Mouse (Mus musculus) thymus, postnatal 36 days (tissue): ENCODE measurements at regions not wholly inside any gene's neighbourhood (a gene's known extent, or its start where the extent isn't known, plus 50 kb on each side); places are given as distances from the start of the nearest gene placed in this dataset.
A peak's percentile ranks its signal among the peaks of the same experiment; 100 is the strongest.

Experiments used
- DNase-seq, 2 experiments: peaks; one replicate each; pipeline ENCODE4 v3.0.0; 2022; ENCODE audit warnings: mixed read lengths in 2 of 2

- DNase-seq, result no peak
These were observed 254.9 kb upstream of the Dab2 start for GRCm38 (mm10) chr15:6044511-6045256.

DNA sequence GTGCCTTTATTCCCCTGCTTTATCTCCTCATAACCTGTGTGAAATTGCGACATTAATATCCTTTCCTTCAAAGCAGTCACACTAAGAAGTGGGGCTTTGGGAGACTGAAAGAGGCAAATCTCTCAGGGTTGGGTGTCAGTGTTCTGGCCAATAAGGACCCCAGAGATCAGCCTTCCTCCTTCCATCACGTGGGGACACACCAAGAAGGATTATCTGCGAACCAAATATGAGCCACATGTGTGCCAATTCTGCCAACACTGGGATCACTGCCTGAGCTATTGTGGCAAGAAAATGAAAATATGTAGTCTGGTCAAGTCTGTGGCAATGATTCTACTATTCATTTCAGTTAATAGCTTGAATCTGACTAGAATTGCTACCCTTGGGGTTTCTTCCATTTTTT, 243.9 kb upstream of the Dab2 start:
- no peak for DNase-seq

DNA sequence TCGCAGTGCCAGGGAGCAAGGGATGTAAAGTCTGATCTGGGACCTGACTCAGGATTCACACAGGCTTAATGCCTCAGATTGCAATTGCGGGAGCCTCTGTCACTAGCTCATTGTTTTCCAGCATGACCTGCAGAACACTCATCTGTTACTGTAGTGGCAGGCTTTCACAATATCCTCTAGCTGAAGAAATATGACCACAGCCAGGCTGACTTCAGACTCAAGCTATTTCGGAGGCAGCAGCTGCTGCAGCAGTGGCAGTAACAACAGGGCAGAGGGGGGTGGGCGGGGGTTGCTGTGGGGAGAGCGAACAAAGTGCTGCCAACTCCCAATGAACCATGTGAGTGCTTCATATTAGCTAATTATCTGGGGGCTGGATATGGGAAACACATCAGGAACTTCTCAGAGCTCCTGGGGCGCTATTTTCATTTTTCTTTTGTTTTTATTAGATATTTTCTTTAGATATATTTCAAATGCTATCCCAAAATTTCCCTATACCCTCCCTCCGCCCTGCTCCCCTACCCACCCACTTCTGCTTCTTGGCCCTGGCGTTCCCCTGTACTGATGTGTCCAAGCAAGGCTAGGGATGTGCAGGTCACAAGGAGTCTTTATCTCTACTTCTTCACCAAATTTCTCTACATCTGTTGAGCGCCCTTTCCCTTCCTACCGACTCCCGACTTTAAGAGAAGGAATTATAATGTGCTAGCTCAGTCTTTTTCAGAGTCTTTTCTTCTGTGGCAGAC, 242.5 kb upstream of the Dab2 start:
- no peak for DNase-seq

GRCm38 (mm10) chr15:6059361-6059760, 240.2 kb upstream of the Dab2 start:
- no peak for DNase-seq

DNA sequence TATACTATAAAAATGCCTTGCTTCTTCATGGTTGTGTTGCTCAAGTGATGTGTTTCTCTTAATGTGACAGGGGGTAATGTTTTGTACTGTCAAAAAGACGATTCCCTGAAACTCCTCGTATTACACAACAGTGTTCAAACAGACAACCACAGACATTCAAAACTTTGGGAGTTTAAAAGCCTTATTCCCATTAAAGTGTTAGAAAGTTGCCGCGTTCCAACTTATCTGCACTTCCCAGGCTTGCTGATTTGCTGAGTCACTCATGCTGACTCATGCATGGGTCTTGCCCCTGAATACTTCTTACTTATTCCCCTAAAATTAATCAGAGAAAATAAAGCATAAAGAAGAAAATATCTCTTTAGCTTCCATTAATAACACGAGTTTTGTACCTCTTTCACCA, 239.8 kb upstream of the Dab2 start:
- no peak for DNase-seq

DNA sequence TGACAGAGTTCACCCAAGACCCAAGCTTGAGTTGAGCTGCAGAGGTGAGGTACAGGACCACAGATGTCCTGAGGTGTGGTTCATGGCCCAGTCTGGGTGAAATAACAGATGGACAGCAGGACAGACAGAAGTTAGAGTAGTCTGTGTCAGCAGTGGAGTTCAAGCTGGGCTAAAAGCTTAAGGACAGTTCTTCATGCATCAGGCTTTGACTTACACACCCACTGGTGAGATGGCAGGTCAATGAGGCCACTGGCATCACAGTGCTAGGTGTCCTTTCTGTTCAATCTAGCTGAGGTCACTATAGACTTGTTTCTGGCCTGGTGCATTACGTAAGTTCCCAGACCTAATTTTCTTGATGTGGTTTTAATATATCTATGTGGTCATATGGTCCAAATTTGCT, 238.9 kb upstream of the Dab2 start:
- DNase-seq, result no peak

DNA sequence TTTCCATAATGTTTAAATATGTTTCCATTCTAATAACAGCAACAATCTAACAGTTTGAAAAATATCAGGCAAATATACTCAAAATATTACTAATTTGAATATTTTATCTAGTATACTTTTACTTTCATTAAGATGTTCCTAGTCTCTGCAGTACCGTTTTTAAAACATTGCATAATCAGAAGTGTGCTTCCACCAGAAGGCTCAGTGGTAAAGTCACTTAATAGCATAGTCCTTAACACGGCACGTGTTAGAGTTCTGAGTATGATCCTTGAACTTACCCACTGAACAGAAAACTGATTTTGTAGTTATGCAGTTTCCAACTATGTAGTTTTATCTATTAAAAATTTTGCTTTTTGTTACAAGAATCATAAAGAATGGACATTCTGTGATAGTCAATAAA, 234.5 kb upstream of the Dab2 start:
- DNase-seq, result no peak

DNA sequence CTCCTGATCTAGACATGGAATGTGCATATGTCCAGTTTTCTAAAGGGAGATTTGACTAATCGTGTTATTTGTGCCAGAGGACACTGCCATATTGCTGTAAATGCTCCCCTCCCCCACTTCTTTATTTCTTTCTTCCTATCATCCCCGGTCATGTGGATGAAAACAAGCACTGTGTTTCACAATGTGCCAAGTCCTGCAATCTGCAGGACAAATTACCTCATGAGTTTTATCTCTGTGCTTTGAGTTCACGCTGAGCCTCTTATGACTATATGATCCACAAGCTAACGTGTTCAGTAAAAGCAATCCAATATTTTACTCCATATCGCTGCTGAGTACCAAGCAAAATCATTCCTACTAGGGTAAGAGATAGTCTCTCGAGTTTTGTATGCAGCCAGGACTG, 232.2 kb upstream of the Dab2 start:
- no peak for DNase-seq

DNA sequence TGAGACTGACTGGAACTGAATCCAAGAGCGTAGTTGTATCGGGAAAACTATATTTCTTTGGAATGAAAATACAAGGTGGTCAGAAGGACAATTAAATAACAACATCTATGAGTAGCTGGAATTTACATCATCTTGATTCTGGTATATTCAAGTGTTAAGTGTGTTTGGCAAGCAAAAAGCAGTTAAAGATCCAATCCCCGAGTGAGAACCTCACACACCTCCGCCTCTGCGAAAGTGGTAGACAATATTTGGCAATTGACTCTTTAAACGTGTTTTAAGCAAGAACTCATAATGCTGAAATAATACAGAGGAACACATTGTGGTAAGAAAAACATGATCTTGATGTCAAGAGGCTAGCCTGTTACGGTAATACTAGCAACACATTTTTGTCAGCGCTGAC, 231.2 kb upstream of the Dab2 start:
- DNase-seq, result no peak

- no peak for DNase-seq
These were observed 227.7 kb upstream of the Dab2 start for GRCm38 (mm10) chr15:6071873-6072272.

GRCm38 (mm10) chr15:6072920-6073319, 226.7 kb upstream of the Dab2 start:
- DNase-seq, result no peak

- peak; percentile 17 to 20 for DNase-seq
These were observed 218.6 kb upstream of the Dab2 start for GRCm38 (mm10) chr15:6080714-6081635.

- DNase-seq, result no peak
These were observed 212.4 kb upstream of the Dab2 start for GRCm38 (mm10) chr15:6087208-6087607.

DNA sequence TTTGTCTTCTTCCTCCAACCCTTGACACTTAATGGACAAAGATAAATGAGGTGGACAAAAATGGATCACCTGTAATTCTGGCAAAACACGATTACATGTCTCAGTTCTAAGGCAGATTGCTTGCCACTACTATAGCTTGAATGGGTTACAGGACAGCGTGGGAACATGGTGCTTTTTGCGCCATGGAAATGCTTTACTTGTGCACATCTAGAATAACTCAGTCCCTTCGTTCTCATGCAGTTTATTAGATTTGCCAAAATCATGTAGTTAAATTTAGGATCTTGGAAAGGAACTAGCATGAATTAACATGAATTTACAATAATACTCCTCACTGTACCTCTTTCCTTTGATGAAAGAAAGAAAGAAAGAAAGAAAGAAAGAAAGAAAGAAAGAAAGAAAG, 211.1 kb upstream of the Dab2 start:
- no peak for DNase-seq

DNA sequence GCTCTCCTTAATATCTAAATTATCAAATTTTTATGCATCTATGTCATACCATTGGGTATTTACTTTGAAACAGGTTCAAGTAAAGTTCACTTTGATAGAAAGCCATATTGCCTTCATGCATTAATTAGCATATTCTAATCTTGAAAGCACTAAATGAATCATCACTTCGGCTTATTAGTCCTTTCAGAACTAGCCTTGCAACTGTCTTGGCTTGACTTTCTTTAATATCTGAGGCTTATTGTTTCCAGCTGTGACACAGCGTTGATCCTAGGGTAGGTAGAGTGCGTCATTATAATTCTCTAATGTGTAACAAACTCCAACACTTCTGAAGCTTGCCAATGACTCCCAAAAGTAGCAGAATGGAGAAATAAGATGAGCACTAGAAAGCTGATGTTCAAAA, 169.9 kb upstream of the Dab2 start:
- DNase-seq, result no peak

- no peak for DNase-seq
These were observed 167.4 kb upstream of the Dab2 start for GRCm38 (mm10) chr15:6132216-6132615.

DNA sequence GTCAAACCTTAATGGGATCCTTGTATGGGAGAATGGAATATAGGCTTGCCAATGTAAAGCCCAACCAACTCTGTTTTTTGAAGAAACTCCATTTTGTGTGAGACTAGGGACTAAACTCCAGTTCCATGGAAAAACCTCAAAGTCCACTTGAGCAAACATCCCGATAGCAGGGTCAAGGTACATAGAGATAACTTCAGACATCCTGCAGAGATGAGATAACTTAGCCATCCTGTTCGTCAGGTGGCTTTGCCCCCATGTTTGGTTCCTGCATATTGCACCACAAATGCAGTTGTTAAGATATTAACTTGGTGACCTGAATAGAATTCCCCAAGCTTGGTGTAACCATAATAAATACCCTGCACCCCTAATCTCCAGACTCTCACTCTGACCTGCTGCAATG, 154.5 kb upstream of the Dab2 start:
- no peak for DNase-seq

DNA sequence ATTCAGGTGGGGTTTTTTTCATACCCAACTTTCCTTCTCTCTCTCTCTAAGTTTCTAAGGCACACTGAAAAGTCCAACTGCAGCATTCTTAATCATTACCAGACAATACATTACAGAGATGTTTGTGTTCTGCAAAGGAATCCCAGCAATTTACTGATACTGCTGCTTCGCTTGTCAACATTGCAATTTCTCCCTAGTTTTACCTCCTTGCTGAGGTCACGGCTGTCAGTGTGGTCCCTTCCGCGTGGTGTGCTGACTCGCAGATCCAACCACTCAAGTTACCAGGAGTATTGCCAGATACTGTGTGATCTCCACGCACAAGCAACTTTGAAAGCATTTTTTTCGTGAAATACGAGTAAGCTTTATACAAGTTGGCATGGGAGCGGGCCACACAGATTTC, 144.9 kb upstream of the Dab2 start:
- DNase-seq, result no peak

- no peak for DNase-seq
These were observed 119.3 kb upstream of the Dab2 start for GRCm38 (mm10) chr15:6180261-6180660.

GRCm38 (mm10) chr15:6183627-6184026, 116.0 kb upstream of the Dab2 start:
- DNase-seq, result no peak

GRCm38 (mm10) chr15:6191845-6192244, 107.7 kb upstream of the Dab2 start:
- DNase-seq, result no peak

DNA sequence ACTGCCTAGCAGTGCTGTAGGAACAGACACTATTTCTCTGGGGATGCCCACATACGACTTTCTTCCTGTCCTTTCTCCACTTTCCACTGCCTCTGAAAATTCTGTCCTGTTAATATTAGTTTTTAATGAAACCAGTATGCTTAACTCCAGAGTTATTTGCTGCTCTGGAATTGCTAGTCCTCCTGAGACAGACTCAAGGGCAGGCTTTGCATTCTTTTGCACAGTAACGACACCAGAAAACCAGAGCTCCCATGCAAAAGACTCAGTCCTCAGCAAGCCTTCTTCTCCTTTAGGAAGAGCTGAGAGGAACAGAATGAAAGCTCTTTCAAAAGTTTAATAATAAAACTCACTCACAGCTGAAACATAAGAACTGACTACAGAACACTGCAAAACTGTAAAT, 92.3 kb upstream of the Dab2 start:
- no peak for DNase-seq

DNA sequence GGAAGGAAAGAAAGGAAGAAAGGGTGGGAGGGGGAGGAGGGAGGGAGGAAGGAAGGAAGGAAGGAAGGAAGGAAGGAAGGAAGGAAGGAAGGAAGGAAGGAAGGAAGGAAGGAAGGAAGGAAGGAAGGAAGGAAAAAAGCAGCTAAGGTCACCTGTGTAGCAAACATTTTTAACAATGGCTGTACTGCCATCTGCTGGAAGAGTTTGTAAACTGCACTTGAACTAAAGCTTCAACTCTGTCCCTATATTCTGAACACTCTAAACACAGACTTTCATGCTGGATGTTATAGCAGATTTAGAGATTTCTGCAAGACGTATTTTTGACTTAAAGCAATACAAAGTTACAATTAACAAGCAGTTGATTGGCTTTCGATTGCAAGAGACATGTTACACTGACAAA, 90.3 kb upstream of the Dab2 start:
- DNase-seq, result no peak

DNA sequence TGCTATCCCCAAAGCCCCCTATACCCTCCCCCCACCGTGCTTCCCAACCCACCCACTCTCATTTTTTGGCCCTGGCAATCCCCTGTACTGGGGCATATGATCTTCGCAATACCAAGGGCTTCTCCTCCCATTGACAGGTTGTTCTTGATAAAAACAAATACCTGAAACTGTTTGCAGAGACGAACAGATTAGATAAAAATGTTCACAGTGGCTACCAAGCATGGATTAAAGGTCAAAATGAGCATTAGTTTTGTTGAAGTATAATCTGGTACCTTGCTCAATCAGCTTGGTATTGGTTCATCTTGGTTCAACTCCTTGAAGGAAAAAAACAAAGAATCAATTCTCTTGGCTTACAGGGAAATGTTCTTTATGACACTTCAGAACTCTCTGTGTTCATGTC, 81.5 kb upstream of the Dab2 start:
- no peak for DNase-seq
